Mouse (Mus musculus) olfactory bulb, adult 2 months (tissue): ENCODE results near the gene Il10. TPM values are rescaled to one million over a fixed set of nuclear protein-coding genes. Genes with fewer than 3 reads are reported as not detected.

ENCODE experiments used
- H3K27ac ChIP-seq: fragments of 200-500 bp; 2 replicates; pipeline ENCODE4 v1.5.1; 2012; ENCODE audit warnings: low read depth, low read length; ENCODE audit not compliant: insufficient read depth
- H3K4me1 ChIP-seq: fragments of 200-500 bp; 2 replicates; pipeline ENCODE4 v1.6.1; 2012; ENCODE audit warnings: low read length; ENCODE audit not compliant: control insufficient read depth, insufficient read depth
- H3K4me3 ChIP-seq: fragments of 200-500 bp; 2 replicates; pipeline ENCODE4 v1.5.1; 2012; ENCODE audit warnings: mild to moderate bottlenecking, low read depth, low read length, moderate library complexity; ENCODE audit not compliant: insufficient read depth
- CTCF ChIP-seq: fragments of 200-500 bp; IDR thresholded peaks from 2 replicates; pipeline ENCODE4 v1.5.1; 2012; ENCODE audit warnings: low read depth, mild to moderate bottlenecking, low read length, moderate library complexity; ENCODE audit not compliant: insufficient read depth
- POLR2A ChIP-seq: fragments of 200-500 bp; IDR thresholded peaks from 2 replicates; pipeline ENCODE4 v1.6.1; 2012; ENCODE audit warnings: mild to moderate bottlenecking, low read depth, low read length, moderate library complexity; ENCODE audit not compliant: insufficient read depth
- WGBS: fragments of 180-500 bp; shearing (Covaris S2); methylation state at CpG from one replicate; pipeline ENCODE4 v1.1.7; 2018; 5-methylcytosine and 5-hydroxymethylcytosine counted together
- polyA plus RNA-seq: library from polyadenylated mRNA; stranded (reverse); fragments of >200 nt; gene quantifications from 2 replicates; pipeline ENCODE4 v1.2.4, GENCODE M21; 2012; ENCODE audit warnings: low replicate concordance; ENCODE audit not compliant: missing spikeins, insufficient read depth, insufficient read length

Il10 gene
- polyA plus RNA-seq, 1 experiment = not detected

DNA sequence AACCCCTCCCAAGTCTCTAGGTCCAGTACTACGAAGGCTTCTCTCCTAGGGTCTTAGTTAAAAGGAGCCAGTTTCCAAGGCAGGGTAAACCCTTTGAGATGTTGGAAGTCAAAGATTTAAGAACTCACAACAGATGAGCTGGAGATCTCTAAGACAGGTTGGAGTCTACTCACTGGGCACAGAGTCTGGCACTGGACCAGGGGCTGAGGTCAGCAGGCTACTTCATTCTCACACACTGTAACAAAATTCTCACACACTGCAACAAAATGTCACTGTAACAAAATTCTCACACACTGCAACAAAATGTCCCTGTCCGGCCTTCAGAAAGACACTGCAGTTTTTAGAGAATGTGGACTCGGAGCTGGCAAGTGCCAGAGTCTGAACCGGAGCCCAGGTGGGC, 24.0 kb downstream of the Il10 start:
- WGBS = 89% methylated on average over 4 of the region's 4 CpGs
- H3K4me3 ChIP-seq = no peak overlapping the region
- H3K27ac ChIP-seq = no peak overlapping the region
- H3K4me1 ChIP-seq = no peaks in the 10 kb centered on the region
- TF ChIP-seq POLR2A (no peak), CTCF (no peak)

DNA sequence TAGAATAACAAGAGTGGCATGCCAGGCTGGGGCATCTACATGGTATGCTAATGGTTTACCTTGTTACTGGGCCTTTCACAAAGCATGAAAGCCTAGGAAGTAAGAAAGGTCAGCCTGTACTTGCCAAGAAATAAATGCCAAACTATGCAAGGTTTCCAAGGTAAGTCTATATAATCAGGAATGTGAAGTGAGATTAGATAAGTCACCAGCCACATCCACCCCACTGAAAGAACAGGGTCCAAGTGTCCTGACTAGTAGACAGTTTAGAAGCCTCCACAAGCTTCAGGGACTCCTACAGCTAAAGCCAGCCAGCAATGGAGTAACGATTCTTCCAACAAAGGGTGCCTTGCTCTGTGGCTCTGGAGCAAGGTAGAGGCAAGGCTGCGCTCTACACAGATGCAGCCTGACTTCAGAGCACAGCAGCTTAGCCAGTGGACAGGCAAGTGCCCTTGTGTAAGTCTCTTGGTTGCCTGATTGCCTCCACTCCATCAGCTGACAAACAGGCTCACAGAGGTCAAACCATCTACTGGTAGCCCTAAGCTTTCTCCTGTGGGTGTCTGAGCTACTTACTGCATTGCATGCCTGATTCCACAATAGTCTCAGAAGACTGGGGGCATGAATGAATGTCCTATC, 26.2 kb downstream of the Il10 start:
- H3K4me3 ChIP-seq = no peak overlapping the region
- TF ChIP-seq CTCF = no peak
- TF ChIP-seq POLR2A = no peak
- peaks cover 6% of the 10 kb centered on the region for H3K4me1 ChIP-seq
- H3K27ac ChIP-seq = no peak overlapping the region
- 95% methylated on average over 2 of the region's 2 CpGs for WGBS

DNA sequence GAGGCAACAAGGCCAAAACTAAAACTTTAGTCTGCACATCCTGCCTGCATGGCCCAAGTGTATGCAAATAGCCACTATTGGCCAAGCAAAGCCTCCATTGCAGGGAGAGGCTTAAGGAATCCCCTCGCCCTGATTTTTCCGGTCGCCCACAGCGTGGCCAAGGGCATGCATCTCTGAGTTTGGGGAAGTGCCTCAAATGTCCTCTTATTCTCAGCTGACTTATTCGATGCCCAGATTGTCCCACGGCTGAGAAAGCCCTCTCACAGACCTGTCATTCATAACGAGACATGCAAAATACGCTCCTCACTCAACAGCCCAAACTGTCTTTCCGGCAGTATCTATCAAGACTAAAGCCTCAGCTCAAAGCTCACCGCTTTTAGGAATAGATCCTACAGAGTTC, 27.0 kb downstream of the Il10 start:
- WGBS = 80% methylated on average over 10 of the region's 10 CpGs
- TF ChIP-seq CTCF = no peak
- no peak overlapping the region for H3K27ac ChIP-seq
- H3K4me3 ChIP-seq = no peak overlapping the region
- peaks cover 13% of the 10 kb centered on the region for H3K4me1 ChIP-seq

DNA sequence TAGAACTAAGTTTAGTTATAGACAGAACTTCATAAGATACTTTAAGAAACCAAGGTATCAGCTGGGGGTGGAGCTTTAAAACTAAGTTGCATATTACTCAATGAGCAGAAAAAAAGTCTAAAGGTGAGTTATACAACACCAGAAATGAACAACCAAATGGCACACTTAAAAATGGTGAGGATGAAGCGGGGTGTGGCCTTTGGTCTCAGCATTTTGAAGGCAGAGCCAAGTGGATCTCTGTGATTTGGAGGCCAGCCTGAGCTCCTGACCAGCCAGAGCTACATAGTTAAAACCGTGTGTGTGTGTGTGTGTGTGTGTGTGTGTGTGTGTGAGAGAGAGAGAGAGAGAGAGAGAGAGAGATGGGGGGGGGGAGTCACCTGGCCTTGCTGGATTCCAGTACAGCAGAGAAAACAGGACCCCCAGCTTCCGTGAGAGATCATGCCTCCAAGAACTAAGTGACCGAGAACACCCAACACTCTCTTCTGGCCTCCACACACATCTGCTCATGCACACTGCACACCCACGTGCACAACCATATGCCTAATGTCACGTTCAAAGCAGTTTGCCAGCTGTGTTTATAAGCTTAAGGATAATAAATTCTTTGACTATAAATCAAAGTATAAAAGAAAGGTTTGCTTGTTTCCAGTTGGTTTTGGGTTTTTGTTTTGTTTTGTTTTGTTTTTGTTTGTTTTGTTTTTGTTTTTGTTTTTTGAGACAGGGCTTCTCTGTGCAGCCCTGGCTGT, 28.6 kb downstream of the Il10 start:
- TF ChIP-seq POLR2A = no peak
- no peak for TF ChIP-seq CTCF
- Histone ChIP-seq H3K4me1 (peaks cover 16% of the 10 kb centered on the region), H3K27ac (no peak overlapping the region), H3K4me3 (no peak overlapping the region)
- 74% methylated on average over 6 of the region's 6 CpGs for WGBS

DNA sequence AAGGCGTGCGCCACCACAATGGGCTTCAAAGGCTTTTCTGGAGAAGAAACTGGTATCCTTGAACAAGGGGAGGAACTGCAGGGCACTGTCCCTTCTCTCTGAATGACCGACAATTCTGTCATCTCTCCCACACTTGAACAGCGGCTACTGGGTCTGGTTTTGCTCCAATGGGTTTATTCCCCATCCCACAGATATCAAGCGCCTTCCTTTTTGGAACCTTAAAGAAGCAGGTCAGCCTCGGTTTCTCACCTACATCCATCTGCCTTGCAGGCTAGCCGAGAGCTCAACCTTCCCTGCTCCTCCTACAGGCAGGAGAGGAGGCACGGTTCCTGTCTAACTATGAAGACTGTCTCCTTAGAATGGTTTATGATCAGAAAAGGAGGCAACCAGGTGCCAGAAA, 29.3 kb downstream of the Il10 start:
- no peak overlapping the region for H3K4me3 ChIP-seq
- no peak for TF ChIP-seq POLR2A
- no peak for TF ChIP-seq CTCF
- H3K4me1 ChIP-seq = peaks cover 16% of the 10 kb centered on the region
- 93% methylated on average over 8 of the region's 8 CpGs for WGBS
- no peak overlapping the region for H3K27ac ChIP-seq

DNA sequence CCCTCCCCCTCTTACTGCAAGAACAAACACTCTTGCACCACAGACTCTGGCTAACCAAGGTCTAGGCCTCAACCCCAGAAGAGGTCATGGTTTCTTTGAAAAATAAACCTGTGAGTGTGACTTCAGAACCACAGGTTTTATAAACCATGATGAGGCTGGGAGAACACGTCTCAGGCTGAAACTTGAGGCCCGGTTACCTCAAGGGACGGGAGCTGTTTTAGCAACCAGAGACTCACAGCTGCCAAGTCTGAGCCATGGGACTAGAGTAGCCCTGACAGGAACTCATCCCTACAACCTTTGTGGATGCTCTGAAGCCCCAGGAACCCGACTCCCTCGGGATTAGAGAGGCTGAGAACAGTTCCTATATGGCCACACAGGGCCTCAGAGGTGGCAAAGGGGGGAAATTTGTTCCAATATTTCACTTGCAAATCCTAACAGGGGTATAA, 29.7 kb downstream of the Il10 start:
- peaks cover 16% of the 10 kb centered on the region for H3K4me1 ChIP-seq
- no peak for TF ChIP-seq POLR2A
- TF ChIP-seq CTCF = no peak
- no peak overlapping the region for H3K27ac ChIP-seq
- 88% methylated on average over 5 of the region's 5 CpGs for WGBS
- no peak overlapping the region for H3K4me3 ChIP-seq

DNA sequence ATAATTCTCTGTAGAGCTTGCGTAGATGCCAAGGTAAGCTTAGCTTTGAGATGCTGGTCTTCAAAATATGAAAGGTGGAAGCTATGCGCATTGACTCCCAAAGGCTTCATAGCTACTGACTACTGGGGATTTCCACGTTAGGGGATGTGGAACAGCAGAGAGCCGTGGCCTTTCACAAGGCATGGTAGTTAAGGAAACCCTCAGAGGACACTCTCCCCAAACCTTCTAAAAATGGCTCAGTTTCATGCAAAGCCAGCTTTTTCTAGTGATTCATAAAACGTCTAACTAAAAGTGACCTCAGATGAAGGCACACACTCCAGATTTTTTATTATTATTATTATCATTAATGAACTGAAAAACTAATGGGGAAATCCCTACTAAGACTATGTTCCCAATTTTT, 30.4 kb downstream of the Il10 start:
- TF ChIP-seq POLR2A (no peak), CTCF (no peak)
- H3K27ac ChIP-seq = no peak overlapping the region
- no peak overlapping the region for H3K4me3 ChIP-seq
- peaks cover 16% of the 10 kb centered on the region for H3K4me1 ChIP-seq
- WGBS = 85% methylated on average over 5 of the region's 5 CpGs

DNA sequence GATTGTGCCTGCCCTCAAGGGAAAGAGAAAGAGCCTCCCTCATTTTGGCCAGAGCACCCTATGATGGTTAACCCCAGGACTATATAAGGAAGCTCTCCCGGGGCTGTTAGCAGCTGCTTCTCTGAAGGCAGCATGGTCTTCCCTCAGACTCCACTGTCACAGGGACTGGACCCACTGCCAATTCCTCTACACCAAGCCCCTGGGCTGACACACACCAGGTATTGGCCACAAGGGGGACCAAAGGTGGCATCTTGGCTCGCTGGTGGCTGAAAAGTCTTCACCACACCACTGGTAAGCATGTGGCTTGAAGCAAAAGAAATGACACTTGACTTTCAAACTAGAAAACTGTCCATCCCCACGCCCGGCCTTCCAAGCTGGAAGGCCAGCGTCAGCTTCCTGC, 31.0 kb downstream of the Il10 start:
- Histone ChIP-seq H3K27ac (no peak overlapping the region), H3K4me3 (no peak overlapping the region), H3K4me1 (peaks cover 16% of the 10 kb centered on the region)
- 87% methylated on average over 5 of the region's 5 CpGs for whole genome bisulfite sequencing
- TF ChIP-seq CTCF (no peak), POLR2A (no peak)

DNA sequence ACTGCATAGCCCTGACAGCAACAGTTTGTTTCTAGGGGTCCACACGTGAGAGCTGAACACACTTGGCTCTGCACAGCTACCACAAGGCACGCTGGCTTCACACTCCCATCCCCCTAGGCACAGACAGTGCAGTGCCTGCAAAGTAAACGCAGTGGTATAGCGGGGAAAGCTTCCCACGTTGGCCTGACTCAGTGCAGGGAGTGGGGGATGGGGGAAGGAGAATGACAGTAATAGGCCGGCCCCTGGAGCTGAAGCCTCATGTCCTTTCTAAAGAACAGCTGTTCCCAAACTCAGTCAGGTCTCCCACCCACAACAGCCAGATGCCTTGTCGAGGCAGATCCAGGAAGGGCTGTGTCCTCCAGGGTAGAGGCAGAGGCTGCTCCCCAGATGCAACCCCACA, 31.4 kb downstream of the Il10 start:
- H3K4me3 ChIP-seq = no peak overlapping the region
- 39% methylated on average over 7 of the region's 7 CpGs for WGBS
- peaks cover 16% of the 10 kb centered on the region for H3K4me1 ChIP-seq
- H3K27ac ChIP-seq = no peak overlapping the region
- TF ChIP-seq CTCF (no peak), POLR2A (no peak)

DNA sequence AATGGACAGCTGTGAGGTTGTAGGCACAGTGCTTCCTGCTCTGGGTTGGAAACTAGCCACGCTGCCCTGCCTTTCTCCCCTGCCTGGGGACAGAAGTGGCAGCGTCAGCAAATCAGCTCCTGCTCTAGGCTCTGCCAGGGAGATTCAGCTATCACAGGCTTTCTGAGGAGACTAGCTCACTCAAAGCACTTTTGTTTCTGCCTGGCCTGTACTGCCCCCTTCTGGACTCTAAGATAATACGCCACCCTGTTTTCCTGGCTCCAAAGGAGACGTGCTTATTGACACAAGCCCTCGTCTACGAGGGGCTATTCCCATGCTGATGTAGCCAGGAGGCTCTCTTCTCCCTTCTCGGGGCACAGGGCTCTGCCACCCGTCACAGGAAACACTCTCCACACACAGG, 33.6 kb downstream of the Il10 start:
- Histone ChIP-seq H3K27ac (no peak overlapping the region), H3K4me1 (peaks cover 18% of the 10 kb centered on the region), H3K4me3 (no peak overlapping the region)
- TF ChIP-seq CTCF = no peak
- no peak for TF ChIP-seq POLR2A
- 7% methylated on average over 8 of the region's 8 CpGs for WGBS

DNA sequence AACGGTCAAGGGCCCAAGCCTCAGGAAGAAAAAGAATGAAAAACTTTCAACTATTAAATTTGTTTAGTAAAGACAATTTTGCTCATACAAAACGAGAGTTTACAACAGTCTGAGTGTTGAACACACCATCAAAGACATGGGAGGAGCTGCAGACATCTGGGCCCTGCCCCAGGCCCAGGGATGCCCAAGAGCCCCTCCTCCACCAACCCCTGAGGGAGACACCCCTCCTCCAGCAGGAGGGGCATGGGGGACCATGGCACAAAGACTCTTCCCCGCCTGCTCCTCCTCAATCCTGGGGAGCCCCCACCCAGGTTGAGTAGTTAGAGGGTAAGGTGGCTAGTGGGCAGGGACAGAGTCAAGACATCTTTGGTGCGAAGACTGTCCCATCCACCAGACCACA, 34.0 kb downstream of the Il10 start:
- Histone ChIP-seq H3K4me3 (no peak overlapping the region), H3K27ac (no peak overlapping the region), H3K4me1 (peaks cover 20% of the 10 kb centered on the region)
- WGBS = 53% methylated on average over 4 of the region's 4 CpGs
- TF ChIP-seq POLR2A (no peak), CTCF (no peak)
